Mouse (Mus musculus) heart, embryonic 14.5 days (tissue): Measurements from ENCODE around the gene Tubgcp2. TPM values are rescaled to one million over a fixed set of nuclear protein-coding genes. Genes with fewer than 3 reads are reported as not detected.

ENCODE experiments used
- ATAC-seq: fragments of 200-750 bp; cut with Nextera tagmentation; 2 replicates; pipeline ENCODE4 v1.8.0; 2017; ENCODE audit warnings: low read depth, moderate TSS enrichment; ENCODE audit not compliant: insufficient number of reproducible peaks, insufficient read depth, low FRiP score
- H3K27ac ChIP-seq, 2 experiments: fragments of 200-500 bp in 1 of 2; fragments of 300-500 bp in 1 of 2; sonication (generic) in 1 of 2; replicated peaks in 1 of 2; 2 replicates each; pipeline ENCODE4 v1.5.1; 2012 to 2014; ENCODE audit warnings: low read depth in 2 of 2, low read length in 2 of 2, control low read depth in 1 of 2, mild to moderate bottlenecking in 1 of 2, mixed read lengths in 1 of 2; ENCODE audit not compliant: control insufficient read depth in 1 of 2, insufficient read depth in 1 of 2
- H3K27me3 ChIP-seq: fragments of 300-500 bp; sonication (generic); 2 replicates; pipeline ENCODE4 v1.6.1; 2014; ENCODE audit warnings: mild to moderate bottlenecking, low read length, control low read depth; ENCODE audit not compliant: control insufficient read depth, insufficient read depth
- H3K36me3 ChIP-seq: fragments of 300-500 bp; sonication (generic); 2 replicates; pipeline ENCODE4 v1.6.1; 2014; ENCODE audit warnings: mild to moderate bottlenecking, control low read depth, low read length, mixed read lengths; ENCODE audit not compliant: control insufficient read depth, insufficient read depth
- H3K4me1 ChIP-seq, 2 experiments: fragments of 200-500 bp in 1 of 2; fragments of 300-500 bp in 1 of 2; sonication (generic) in 1 of 2; 2 replicates each; pipeline ENCODE4 v1.6.1; 2012 to 2014; ENCODE audit warnings: low read length in 2 of 2, control low read depth in 1 of 2, mixed read lengths in 1 of 2; ENCODE audit not compliant: control insufficient read depth in 2 of 2, insufficient read depth in 2 of 2
- H3K4me2 ChIP-seq: fragments of 300-500 bp; sonication (generic); 2 replicates; pipeline ENCODE4 v1.6.1; 2014; ENCODE audit warnings: mild to moderate bottlenecking, low read length
- H3K4me3 ChIP-seq, 2 experiments: fragments of 200-500 bp in 1 of 2; fragments of 300-500 bp in 1 of 2; sonication (generic) in 1 of 2; 2 replicates each; pipeline ENCODE4 v1.5.1; 2012 to 2014; ENCODE audit warnings: low read length in 2 of 2, mild to moderate bottlenecking in 2 of 2, control low read depth in 1 of 2, low read depth in 1 of 2, moderate library complexity in 1 of 2; ENCODE audit not compliant: control insufficient read depth in 1 of 2, insufficient read depth in 1 of 2
- H3K9ac ChIP-seq: fragments of 300-500 bp; sonication (generic); 2 replicates; pipeline ENCODE4 v1.6.1; 2014; ENCODE audit warnings: mild to moderate bottlenecking, low read length
- H3K9me3 ChIP-seq: fragments of 300-500 bp; sonication (generic); 2 replicates; pipeline ENCODE4 v1.6.1; 2016; ENCODE audit warnings: low read length, control low read depth; ENCODE audit not compliant: control insufficient read depth
- WGBS: fragments of 180-500 bp; shearing (Covaris S2); extraction: QIAGEN DNeasy Blood & Tissue Kit; methylation state at CpG from one replicate; pipeline ENCODE4 v1.1.7; 2014; 5-methylcytosine and 5-hydroxymethylcytosine counted together
- polyA plus RNA-seq: library from polyadenylated mRNA; unstranded; fragments of >200 nt; fragmentation: Nextera tagmentation; extraction: Ambion mirVana; gene quantifications from 2 replicates; pipeline ENCODE4 v1.2.1, GENCODE M21; 2014

Gene Tubgcp2
- polyA plus RNA-seq, 1 experiment from 2014 or later = 34.2 TPM

DNA sequence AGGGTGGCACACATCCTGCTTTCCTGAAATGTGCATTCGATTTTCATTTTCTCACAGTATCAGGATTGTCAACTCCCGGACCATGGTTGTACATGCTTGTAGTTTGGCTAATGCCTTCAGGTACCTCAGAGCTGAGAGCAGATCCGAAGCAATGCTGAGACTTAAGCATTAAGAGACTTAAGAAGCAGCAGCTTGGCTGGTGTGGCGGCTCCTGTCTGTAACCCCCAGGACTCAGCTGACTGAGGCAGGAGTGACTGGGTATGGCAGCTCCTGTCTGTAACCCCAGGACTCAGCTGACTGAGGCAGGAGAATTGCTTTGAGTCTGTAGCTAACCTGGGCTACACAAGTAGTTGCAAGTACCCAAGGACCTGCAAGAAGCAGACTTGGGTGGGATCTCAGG is 9.1 kb upstream of the Tubgcp2 start:
- H3K36me3 ChIP-seq = peaks cover 5% of the 10 kb centered on the region
- WGBS = 70% methylated on average over 4 of the region's 4 CpGs
- no peak for ATAC-seq
- H3K27me3 ChIP-seq = peaks cover 69% of the 10 kb centered on the region
- no peak overlapping the region for H3K9ac ChIP-seq
- H3K4me2 ChIP-seq = no peak overlapping the region
- H3K27ac ChIP-seq = no peak overlapping the region
- H3K4me3 ChIP-seq = no peak overlapping the region
- peaks cover 9 to 18% of the 10 kb centered on the region in 2 experiments; a peak in 3 of 4 replicates for H3K4me1 ChIP-seq
- H3K9me3 ChIP-seq = no peaks in the 10 kb centered on the region

DNA sequence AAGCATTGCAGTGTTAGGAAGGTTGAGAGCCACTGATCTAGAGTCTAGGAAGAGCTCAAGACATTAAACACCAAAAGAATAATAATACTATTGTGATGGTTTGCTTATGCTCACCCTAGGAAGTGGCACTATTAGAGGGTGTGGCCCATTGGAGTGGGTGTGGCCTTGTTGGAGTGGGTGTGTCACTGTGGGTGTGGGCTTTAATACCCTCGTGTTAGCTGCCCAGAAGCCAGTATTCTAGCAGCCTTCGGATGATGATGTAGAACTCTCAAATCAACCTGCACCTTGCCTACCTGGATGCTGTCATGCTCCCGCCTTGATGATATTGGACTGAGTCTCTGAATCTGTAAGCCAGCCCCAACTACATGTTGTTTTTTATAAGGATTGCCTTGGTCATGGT is 6.3 kb upstream of the Tubgcp2 start:
- no peak overlapping the region for H3K4me3 ChIP-seq
- H3K9me3 ChIP-seq = no peaks in the 10 kb centered on the region
- H3K27ac ChIP-seq = no peak overlapping the region
- no peak for ATAC-seq
- no peak overlapping the region for H3K4me2 ChIP-seq
- WGBS = 56% methylated on average over 3 of the region's 3 CpGs
- H3K27me3 ChIP-seq = peaks cover 41% of the 10 kb centered on the region
- no peak overlapping the region for H3K9ac ChIP-seq
- H3K4me1 ChIP-seq = no peaks in the 10 kb centered on the region
- H3K36me3 ChIP-seq = peaks cover 22% of the 10 kb centered on the region

GRCm38 (mm10) chr7:140037171-140037555 is 694 bp upstream of the Tubgcp2 start:
- 52% methylated on average over 3 of the region's 3 CpGs for WGBS
- ATAC-seq = no peak
- Histone ChIP-seq H3K36me3 (peaks cover 39% of the 10 kb centered on the region), H3K9me3 (no peaks in the 10 kb centered on the region), H3K27me3 (no peaks in the 10 kb centered on the region), H3K27ac (no peak overlapping the region), H3K4me3 (peak overlapping the region; percentile 59 to 79), H3K4me1 (peaks cover 3 to 11% of the 10 kb centered on the region in 2 experiments), H3K9ac (peak overlapping the region; percentile 90), H3K4me2 (peak overlapping the region; percentile 84)

- H3K9me3 ChIP-seq = no peaks in the 10 kb centered on the region
- peak overlapping the region in 1 of 2 experiments; percentile 89; a peak in 2 of 4 replicates for H3K27ac ChIP-seq
Observed at GRCm38 (mm10) chr7:140035456-140035855, 1.0 kb downstream of the Tubgcp2 start.

GRCm38 (mm10) chr7:140033386-140033785 is 3.1 kb downstream of the Tubgcp2 start:
- peaks cover 58% of the 10 kb centered on the region for H3K36me3 ChIP-seq

More at GRCm38 (mm10) chr7:140035456-140035855, 1.0 kb downstream of the Tubgcp2 start:
- peak overlapping the region; percentile 84 for H3K4me2 ChIP-seq
- peak overlapping the region; percentile 90 for H3K9ac ChIP-seq
- no peak for ATAC-seq
- H3K36me3 ChIP-seq = peaks cover 50% of the 10 kb centered on the region
- H3K4me3 ChIP-seq = peak overlapping the region; percentile 59 to 79
- H3K4me1 ChIP-seq = peaks cover 3 to 11% of the 10 kb centered on the region in 2 experiments
- no peaks in the 10 kb centered on the region for H3K27me3 ChIP-seq
- 12% methylated on average over 7 of the region's 7 CpGs for WGBS

GRCm38 (mm10) chr7:140032366-140032765 is 4.1 kb downstream of the Tubgcp2 start:
- Histone ChIP-seq H3K36me3 (peaks cover 60% of the 10 kb centered on the region), H3K9me3 (no peaks in the 10 kb centered on the region), H3K4me2 (no peak overlapping the region), H3K9ac (no peak overlapping the region), H3K4me1 (peaks cover 3 to 11% of the 10 kb centered on the region in 2 experiments), H3K4me3 (no peak overlapping the region), H3K27me3 (no peaks in the 10 kb centered on the region), H3K27ac (no peak overlapping the region)
- no peak for ATAC-seq
- WGBS = 91% methylated on average over 10 of the region's 10 CpGs

More at GRCm38 (mm10) chr7:140033386-140033785, 3.1 kb downstream of the Tubgcp2 start:
- Histone ChIP-seq H3K27me3 (no peaks in the 10 kb centered on the region), H3K9me3 (no peaks in the 10 kb centered on the region), H3K27ac (no peak overlapping the region), H3K4me2 (no peak overlapping the region), H3K4me3 (no peak overlapping the region), H3K9ac (no peak overlapping the region), H3K4me1 (peaks cover 3 to 11% of the 10 kb centered on the region in 2 experiments)
- 94% methylated on average over 9 of the region's 9 CpGs for WGBS
- no peak for ATAC-seq

DNA sequence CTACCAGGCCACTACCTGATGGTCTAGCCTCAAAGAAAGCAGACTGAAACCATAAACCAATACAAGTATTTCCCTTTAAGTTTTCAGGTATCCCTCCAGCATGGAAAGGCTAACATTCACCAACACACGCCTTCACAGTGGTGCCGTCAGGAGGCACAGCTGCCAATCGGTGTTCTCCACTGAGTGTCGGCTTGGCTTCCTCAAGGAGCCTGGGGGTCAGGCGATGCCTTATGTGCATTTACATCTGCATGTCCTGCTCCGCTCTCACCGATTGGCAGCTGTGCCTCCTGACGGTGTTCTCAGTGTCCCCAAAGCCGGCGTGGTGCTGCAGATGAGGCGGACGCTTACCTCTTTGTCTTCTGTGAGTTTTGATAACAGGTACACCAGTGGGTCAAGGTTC is 4.7 kb downstream of the Tubgcp2 start:
- H3K4me2 ChIP-seq = no peak overlapping the region
- H3K4me3 ChIP-seq = no peak overlapping the region
- peaks cover 0 to 6% of the 10 kb centered on the region in 2 experiments; a peak in 3 of 4 replicates for H3K4me1 ChIP-seq
- no peak overlapping the region for H3K27ac ChIP-seq
- H3K36me3 ChIP-seq = peaks cover 60% of the 10 kb centered on the region
- H3K9me3 ChIP-seq = no peaks in the 10 kb centered on the region
- H3K9ac ChIP-seq = no peak overlapping the region
- ATAC-seq = no peak
- H3K27me3 ChIP-seq = no peaks in the 10 kb centered on the region
- 94% methylated on average over 12 of the region's 12 CpGs for WGBS

- WGBS = 96% methylated on average over 17 of the region's 17 CpGs
- Histone ChIP-seq H3K9ac (no peak overlapping the region), H3K4me2 (no peak overlapping the region), H3K36me3 (peaks cover 37% of the 10 kb centered on the region), H3K4me3 (no peak overlapping the region), H3K27me3 (no peaks in the 10 kb centered on the region), H3K27ac (no peak overlapping the region), H3K4me1 (no peaks in the 10 kb centered on the region), H3K9me3 (no peaks in the 10 kb centered on the region)
- no peak for ATAC-seq
Observed at GRCm38 (mm10) chr7:140011336-140011735, 25.1 kb downstream of the Tubgcp2 start.
